Comparison of ENCODE assay signal across 8 mouse cellular contexts in the genomic region with DNA sequence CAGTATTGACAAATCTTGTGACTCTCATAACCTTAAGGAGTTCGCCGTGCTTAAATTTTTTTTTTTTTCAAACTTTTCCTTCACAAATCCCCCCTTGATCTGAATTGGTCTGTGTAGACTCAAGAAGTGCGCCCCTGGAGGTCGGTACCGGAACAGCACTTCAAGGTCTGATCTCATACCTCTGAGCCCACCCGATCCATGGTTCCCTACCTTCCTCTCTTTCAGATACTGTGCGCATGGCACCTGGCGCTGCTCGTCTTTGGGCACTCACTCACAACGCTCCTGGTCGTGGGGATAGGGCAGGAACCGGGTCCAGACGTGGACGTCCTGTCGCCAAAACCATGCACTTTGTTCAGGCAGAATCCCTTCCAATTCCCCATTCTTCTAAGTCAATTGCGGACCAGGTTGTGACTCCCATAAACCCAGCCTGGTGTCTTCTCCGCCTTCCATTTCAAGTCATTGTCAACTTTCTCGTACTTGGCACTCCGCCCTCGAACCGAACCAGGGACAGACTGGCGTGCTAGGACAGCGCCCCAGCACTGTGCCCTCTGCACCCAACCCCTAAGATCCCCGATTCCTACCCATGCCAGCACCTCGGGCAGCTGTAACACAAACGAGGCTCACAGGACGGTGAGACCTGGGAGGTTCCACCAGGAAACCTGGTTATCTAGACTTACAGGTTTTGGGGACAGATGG. TPM values are rescaled to one million over a fixed set of nuclear protein-coding genes. Genes with fewer than 3 reads are reported as not detected.
A peak's percentile ranks its signal among the peaks of the same experiment; 100 is the strongest.
DNase-seq lines count a peak whose midpoint lies in the region; ATAC-seq and TF ChIP-seq lines count a peak whose summit lies in the region.

No protein-coding gene starts in this region.

- in situ Hi-C loops in Patski (cut with MboI; ENCODE audit: low pct_unique_long_range_greater_than_20kb): loop anchor here (5.0 kb wide), 1 partner anchor 64 kb away; no protein-coding TSS in a partner anchor

- intact Hi-C loops in gastrocnemius, postnatal 14 days (cut with DNase I; ENCODE audit: low total_unique reads): no loop called here

- no peak for ATAC-seq in Patski
- peak; percentile 76 for ATAC-seq in common myeloid progenitor, adult 5-6 weeks (replicated peaks; ENCODE audit: low read depth, poor library complexity, severe bottlenecking)
- peak; percentile 78 for ATAC-seq in intestine, embryonic 14.5 days (replicated peaks; ENCODE audit: low FRiP score, low TSS enrichment, low read depth)
- ATAC-seq in liver, embryonic 13.5 days (ENCODE audit: low read depth): no peak

- peak; percentile 64 for TF ChIP-seq CTCF in Patski (IDR thresholded peaks at IDR 0.05)

- peak overlapping the region; percentile 40 for H3K4me2 ChIP-seq in intestine, embryonic 14.5 days (ENCODE audit: low read length)
- peak overlapping the region; percentile 28 for H3K4me2 ChIP-seq in liver, embryonic 13.5 days

- WGBS in intestine, embryonic 14.5 days: 4% methylated on average over 27 of the region's 27 CpGs
- 5% methylated on average over 27 of the region's 27 CpGs for WGBS in liver, embryonic 13.5 days (ENCODE audit: insufficient replicate concordance)

- POLR2A ChIA-PET in Patski (lab: Charles Lee): no interaction called here

- CTCF ChIA-PET in Patski (lab: Charles Lee): interaction anchor here (1.0 kb wide), 1 partner anchor 9 kb away, joined by 3 read pairs; no protein-coding TSS in a partner anchor

- H3K36me3 ChIP-seq in intestine, embryonic 14.5 days (ENCODE audit: control insufficient read depth, insufficient read depth, low read length): no peaks in the 10 kb centered on the region
- no peaks in the 10 kb centered on the region for H3K36me3 ChIP-seq in liver, embryonic 13.5 days

- H3K27ac ChIP-seq in intestine, embryonic 14.5 days (ENCODE audit: low read depth): no peak overlapping the region
- no peak overlapping the region for H3K27ac ChIP-seq in liver, embryonic 13.5 days

- no peak overlapping the region for H3K9ac ChIP-seq in intestine, embryonic 14.5 days (ENCODE audit: low read length)
- H3K9ac ChIP-seq in liver, embryonic 13.5 days: no peak overlapping the region

- H3K27me3 ChIP-seq in Patski: no peaks in the 10 kb centered on the region
- H3K27me3 ChIP-seq in intestine, embryonic 14.5 days (replicated peaks; ENCODE audit: control insufficient read depth, insufficient read depth, low read length): peaks cover 61% of the 10 kb centered on the region
- H3K27me3 ChIP-seq in liver, embryonic 13.5 days: peaks cover 91% of the 10 kb centered on the region

- peak overlapping the region; percentile 12; the same call in 1 of the 2 replicates for H3K4me3 ChIP-seq in intestine, embryonic 14.5 days (ENCODE audit: low read depth, low read length)
- no peak overlapping the region for H3K4me3 ChIP-seq in liver, embryonic 13.5 days (replicated peaks)

- H3K9me3 ChIP-seq in intestine, embryonic 14.5 days (ENCODE audit: control insufficient read depth, low read length): no peaks in the 10 kb centered on the region
- no peaks in the 10 kb centered on the region for H3K9me3 ChIP-seq in liver, embryonic 13.5 days (replicated peaks)

- DNase-seq in 416B (ENCODE audit: low read depth): peak; percentile 52
- no peak for DNase-seq in Patski (ENCODE audit: low read depth, low spot score)
- peak; percentile 47 for DNase-seq in gastrocnemius, postnatal 14 days
- DNase-seq in intestine, embryonic 14.5 days (ENCODE audit: low spot score): peak; percentile 87
- DNase-seq in liver, embryonic 13.5 days: peak; percentile 36
- DNase-seq in natural killer cell, adult 2 months (ENCODE audit: low spot score in 2 of 2): peak; percentile 45 to 53
- peak; percentile 84 for DNase-seq in testis, postnatal 10 days (ENCODE audit: low spot score)

- no peaks in the 10 kb centered on the region for H3K4me1 ChIP-seq in intestine, embryonic 14.5 days (replicated peaks; ENCODE audit: control insufficient read depth, insufficient read depth, low read length)
- peaks cover 9% of the 10 kb centered on the region for H3K4me1 ChIP-seq in liver, embryonic 13.5 days (replicated peaks)

RNA-seq across cellular contexts. Expression of a gene that starts 0.7 kb away (rescaled TPM):
- 0.05 TPM for polyA plus RNA-seq in Patski (2021)
- total RNA-seq in common myeloid progenitor, adult 5-6 weeks (2017): 0.18 TPM in 1 of 2 replicates, not detected in the other
- total RNA-seq in gastrocnemius, postnatal 14 days (2021): under 1 TPM; 0.42 to 0.53 TPM
- not detected in 2 replicates for polyA plus RNA-seq in intestine, embryonic 14.5 days (2014; fragmentation: Nextera tagmentation; extraction: Ambion mirVana)
- polyA plus RNA-seq in liver, embryonic 13.5 days (2015; fragmentation: Nextera tagmentation; extraction: Ambion mirVana): not detected in 2 replicates

RNA-seq across cellular contexts. Expression of a gene that starts 2.6 kb away (rescaled TPM):
- 0.04 TPM for polyA plus RNA-seq in Patski (2021)
- not detected in 2 replicates for total RNA-seq in common myeloid progenitor, adult 5-6 weeks (2017)
- total RNA-seq in gastrocnemius, postnatal 14 days (2021): under 1 TPM; 0.27 to 0.45 TPM
- polyA plus RNA-seq in intestine, embryonic 14.5 days (2014; fragmentation: Nextera tagmentation; extraction: Ambion mirVana): 0.05 TPM in 1 of 2 replicates, not detected in the other
- 0.02 TPM in 1 of 2 replicates, not detected in the other for polyA plus RNA-seq in liver, embryonic 13.5 days (2015; fragmentation: Nextera tagmentation; extraction: Ambion mirVana)

RNA-seq across cellular contexts. Expression of a gene that starts 14.2 kb away (rescaled TPM):
- not detected for polyA plus RNA-seq in Patski (2021)
- total RNA-seq in common myeloid progenitor, adult 5-6 weeks (2017): not detected in 2 replicates
- total RNA-seq in gastrocnemius, postnatal 14 days (2021): not detected
- 0.18 TPM in 1 of 2 replicates, not detected in the other for polyA plus RNA-seq in intestine, embryonic 14.5 days (2014; fragmentation: Nextera tagmentation; extraction: Ambion mirVana)
- polyA plus RNA-seq in liver, embryonic 13.5 days (2015; fragmentation: Nextera tagmentation; extraction: Ambion mirVana): not detected in 2 replicates

RNA-seq across cellular contexts. Expression of a gene that starts 14.6 kb away (rescaled TPM):
- 0.01 TPM for polyA plus RNA-seq in Patski (2021)
- not detected in 2 replicates for total RNA-seq in common myeloid progenitor, adult 5-6 weeks (2017)
- under 1 TPM; 0.13 to 0.18 TPM for total RNA-seq in gastrocnemius, postnatal 14 days (2021)
- 0.09 and 0.12 TPM in 2 replicates for polyA plus RNA-seq in intestine, embryonic 14.5 days (2014; fragmentation: Nextera tagmentation; extraction: Ambion mirVana)
- not detected in 2 replicates for polyA plus RNA-seq in liver, embryonic 13.5 days (2015; fragmentation: Nextera tagmentation; extraction: Ambion mirVana)

RNA-seq across cellular contexts. Expression of a gene that starts 56.1 kb away (rescaled TPM):
- polyA plus RNA-seq in Patski (2021): 8.3 TPM
- total RNA-seq in common myeloid progenitor, adult 5-6 weeks (2017): 2.8 TPM in 1 of 2 replicates, not detected in the other
- 1 to 10 TPM; 5.1 to 6.0 TPM for total RNA-seq in gastrocnemius, postnatal 14 days (2021)
- polyA plus RNA-seq in intestine, embryonic 14.5 days (2014; fragmentation: Nextera tagmentation; extraction: Ambion mirVana): 3.6 and 4.9 TPM in 2 replicates
- 0.83 and 1.1 TPM in 2 replicates for polyA plus RNA-seq in liver, embryonic 13.5 days (2015; fragmentation: Nextera tagmentation; extraction: Ambion mirVana)

Comparison
In these comparisons a context has a peak if more than half of its experiments do, and no peak if none do; other contexts are left out.
1. ATAC-seq: peak in common myeloid progenitor, adult 5-6 weeks (single experiment) and intestine, embryonic 14.5 days (single experiment); none in Patski (single experiment) and liver, embryonic 13.5 days (single experiment).